Mouse (Mus musculus) G1E (cell line): Measurements from ENCODE around the gene Plbd2.

Source experiments
- CTCF ChIP-seq: IDR thresholded peaks from 2 replicates; pipeline ENCODE4 v1.5.1; 2012; ENCODE audit warnings: low read depth, low read length, inconsistent platforms, mixed read lengths
- GATA1 ChIP-seq: IDR thresholded peaks from 2 replicates; pipeline ENCODE4 v1.6.1; 2012; ENCODE audit warnings: borderline replicate concordance, low read length, inconsistent platforms, mixed read lengths
- GATA2 ChIP-seq: IDR thresholded peaks from 2 replicates; pipeline ENCODE4 v1.6.1; 2012; ENCODE audit warnings: low read depth, low read length, inconsistent platforms, borderline replicate concordance
- TAL1 ChIP-seq: conservative IDR thresholded peaks from 2 replicates; pipeline ENCODE4 v1.6.1; 2012; ENCODE audit warnings: low read depth, low read length, inconsistent platforms, mixed read lengths

DNA sequence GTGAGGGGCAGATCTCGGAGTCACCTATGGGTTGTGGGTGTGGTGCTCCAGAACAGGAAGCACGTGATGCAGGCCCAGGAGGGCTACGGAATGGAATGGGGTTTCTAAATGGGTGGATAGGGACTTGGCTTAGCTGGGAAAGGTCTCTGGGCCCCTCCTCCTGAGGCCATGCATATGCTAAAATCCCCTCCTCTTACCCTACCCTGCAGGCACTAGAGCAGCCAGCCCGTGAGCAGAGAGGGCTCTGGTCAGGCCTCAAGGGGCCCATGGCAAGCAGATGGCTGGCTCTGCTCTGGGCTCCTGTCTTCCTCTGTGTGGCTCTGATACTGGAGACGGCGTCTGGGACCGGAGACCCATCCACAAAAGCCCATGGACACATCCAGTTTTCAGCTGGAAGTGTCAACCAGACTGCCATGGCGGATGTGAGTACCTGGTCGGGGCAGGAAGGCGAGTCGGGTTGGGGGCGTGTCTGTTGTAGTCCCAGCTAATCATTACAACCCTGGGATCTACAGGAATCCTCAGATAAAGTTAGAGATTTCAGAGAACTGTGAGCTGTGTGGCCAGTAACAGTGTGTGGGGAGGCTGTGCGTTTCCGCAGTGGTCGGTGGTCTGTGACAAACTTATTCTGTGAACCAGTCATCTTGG, 9.6 kb upstream of the Plbd2 start:
- TF ChIP-seq GATA1 (no peak), CTCF (no peak), GATA2 (no peak), TAL1 (no peak)
